ENCODE assay signal across 15 mouse cellular contexts in the genomic region with DNA sequence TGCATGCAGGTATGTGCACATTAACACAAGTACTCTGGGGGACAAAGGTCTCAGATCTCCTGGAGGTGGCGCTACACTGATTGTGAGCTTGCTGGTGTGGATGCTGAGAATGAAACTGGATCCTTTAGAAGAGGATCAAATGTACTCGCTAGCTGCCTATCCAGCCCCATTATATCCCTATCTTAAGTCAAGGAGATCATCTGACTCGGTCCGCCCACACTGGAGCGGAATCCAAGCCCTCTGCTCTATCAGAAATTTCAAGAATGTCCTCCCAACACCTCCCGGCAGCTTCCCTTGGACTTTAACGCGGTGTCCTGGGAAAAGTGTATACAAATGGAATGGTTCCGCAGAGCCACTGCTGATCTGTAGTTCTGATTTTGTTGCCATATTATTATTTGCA.
A peak's percentile ranks its signal among the peaks of the same experiment; 100 is the strongest.
DNase-seq lines count a peak whose midpoint lies in the region; ATAC-seq and TF ChIP-seq lines count a peak whose summit lies in the region.
"Had no signal": no experiment of that assay in that cellular context is flagged by ENCODE, and none has a peak within 500 bp of the region (broad histone marks: within the 10 kb centered on the region; RNA-seq: fewer than 3 reads in every experiment).

No protein-coding gene starts in this region.

- peaks cover 13% of the 10 kb centered on the region for H3K36me3 ChIP-seq in intestine, postnatal 0 days (ENCODE audit: control insufficient read depth, insufficient read depth)
- 0 out of 2 replicates have a peak, but pooled peaks cover 4% of the 10 kb centered on the region for H3K36me3 ChIP-seq in intestine, embryonic 15.5 days
- peaks cover 38% of the 10 kb centered on the region for H3K36me3 ChIP-seq in kidney, embryonic 15.5 days
- H3K36me3 ChIP-seq in neural tube, embryonic 15.5 days = peaks cover 16% of the 10 kb centered on the region

- 79% methylated on average over 9 of the region's 9 CpGs for WGBS in intestine, postnatal 0 days
- 73% methylated on average over 9 of the region's 9 CpGs for WGBS in intestine, embryonic 15.5 days
- WGBS in kidney, embryonic 15.5 days = 71% methylated on average over 9 of the region's 9 CpGs
- WGBS in neural tube, embryonic 15.5 days = 92% methylated on average over 9 of the region's 9 CpGs

- H3K4me1 ChIP-seq in intestine, postnatal 0 days (replicated peaks; ENCODE audit: control insufficient read depth, insufficient read depth, low read length) = no peaks in the 10 kb centered on the region
- no peaks in the 10 kb centered on the region for H3K4me1 ChIP-seq in intestine, embryonic 15.5 days (replicated peaks)
- no peaks in the 10 kb centered on the region for H3K4me1 ChIP-seq in kidney, embryonic 15.5 days
- 0 out of 2 replicates have a peak, but pooled peaks cover 5% of the 10 kb centered on the region for H3K4me1 ChIP-seq in neural tube, embryonic 15.5 days

- no peak overlapping the region for H3K4me2 ChIP-seq in intestine, postnatal 0 days (replicated peaks; ENCODE audit: low read depth)
- no peak overlapping the region for H3K4me2 ChIP-seq in intestine, embryonic 15.5 days (replicated peaks)
- no peak overlapping the region for H3K4me2 ChIP-seq in kidney, embryonic 15.5 days
- H3K4me2 ChIP-seq in neural tube, embryonic 15.5 days = no peak overlapping the region
- H3K4me2 ChIP-seq: hindbrain, embryonic 15.5 days; limb, embryonic 15.5 days had no signal

- H3K4me3 ChIP-seq in intestine, postnatal 0 days (ENCODE audit: low read depth, low read length) = no peak overlapping the region
- no peak overlapping the region for H3K4me3 ChIP-seq in intestine, embryonic 15.5 days (replicated peaks)
- no peak overlapping the region for H3K4me3 ChIP-seq in kidney, embryonic 15.5 days (replicated peaks)
- H3K4me3 ChIP-seq in neural tube, embryonic 15.5 days (replicated peaks) = no peak overlapping the region
- H3K4me3 ChIP-seq: erythroblast, embryonic 14.5 days; hindbrain, embryonic 15.5 days; limb, embryonic 15.5 days had no signal

- H3K27ac ChIP-seq in intestine, postnatal 0 days (ENCODE audit: low read depth, low read length) = no peak overlapping the region
- no peak overlapping the region for H3K27ac ChIP-seq in intestine, embryonic 15.5 days
- no peak overlapping the region for H3K27ac ChIP-seq in kidney, embryonic 15.5 days
- no peak overlapping the region for H3K27ac ChIP-seq in neural tube, embryonic 15.5 days (replicated peaks)
- H3K27ac ChIP-seq: hindbrain, embryonic 15.5 days; limb, embryonic 15.5 days had no signal

- H3K9me3 ChIP-seq in intestine, postnatal 0 days (ENCODE audit: control insufficient read depth) = no peaks in the 10 kb centered on the region
- H3K9me3 ChIP-seq in intestine, embryonic 15.5 days = no peaks in the 10 kb centered on the region
- no peaks in the 10 kb centered on the region for H3K9me3 ChIP-seq in kidney, embryonic 15.5 days (replicated peaks)
- H3K9me3 ChIP-seq in neural tube, embryonic 15.5 days (replicated peaks) = no peaks in the 10 kb centered on the region
- H3K9me3 ChIP-seq: hindbrain, embryonic 15.5 days; limb, embryonic 15.5 days had no signal

- ATAC-seq in intestine, postnatal 0 days = no peak
- ATAC-seq in intestine, embryonic 15.5 days = no peak
- peak; percentile 40; the same call in 1 of the 2 replicates for ATAC-seq in kidney, embryonic 15.5 days (replicated peaks; ENCODE audit: low FRiP score)
- ATAC-seq in neural tube, embryonic 15.5 days (ENCODE audit: low FRiP score) = no peak
- ATAC-seq: activated CD4-positive, CD25-positive, alpha-beta regulatory T cell, adult 4 months had no signal

- H3K27me3 ChIP-seq in intestine, postnatal 0 days (replicated peaks; ENCODE audit: control insufficient read depth, insufficient read depth, low read length) = no peaks in the 10 kb centered on the region
- H3K27me3 ChIP-seq in intestine, embryonic 15.5 days (replicated peaks) = no peaks in the 10 kb centered on the region
- H3K27me3 ChIP-seq in kidney, embryonic 15.5 days = no peaks in the 10 kb centered on the region
- H3K27me3 ChIP-seq in neural tube, embryonic 15.5 days (replicated peaks) = no peaks in the 10 kb centered on the region
- H3K27me3 ChIP-seq: hindbrain, embryonic 15.5 days; limb, embryonic 15.5 days had no signal

- peak; percentile 37 to 52 for DNase-seq in heart, adult 9 months (ENCODE audit: low spot score in 2 of 2)
- peak; percentile 35 for DNase-seq in lung, postnatal 14 days
- no peak for DNase-seq in left cerebral cortex, postnatal 25 days (ENCODE audit: low spot score in 2 of 2)
- no peak for DNase-seq in frontal cortex, adult 2 months (ENCODE audit: extremely low spot score in 1 of 2, low spot score in 1 of 2)
- DNase-seq: cerebellum, postnatal 36 days; retina, postnatal 1 day; thymus, postnatal 4 days had no signal

- H3K9ac ChIP-seq in intestine, postnatal 0 days (ENCODE audit: low read depth, low read length) = no peak overlapping the region
- no peak overlapping the region for H3K9ac ChIP-seq in intestine, embryonic 15.5 days
- H3K9ac ChIP-seq in kidney, embryonic 15.5 days = no peak overlapping the region
- no peak overlapping the region for H3K9ac ChIP-seq in neural tube, embryonic 15.5 days (replicated peaks)
- H3K9ac ChIP-seq: hindbrain, embryonic 15.5 days; limb, embryonic 15.5 days had no signal

- intact Hi-C loops in left cerebral cortex, postnatal 25 days (cut with DNase I) = no loop called here

- TF ChIP-seq CTCF in intestine, postnatal 0 days (IDR thresholded peaks at IDR 0.05; ENCODE audit: low read depth) = peak; percentile 23; the same call in 1 of the 2 replicates

Comparison
In these comparisons a context has a peak if more than half of its experiments do, and no peak if none do; other contexts are left out.
1. DNase-seq: peak in heart, adult 9 months (2 of 2) and lung, postnatal 14 days (single experiment); none in left cerebral cortex, postnatal 25 days (0 of 2) and frontal cortex, adult 2 months (0 of 2).